Mouse (Mus musculus): Measurements from ENCODE around the gene C77080. TPM values are rescaled to one million over a fixed set of nuclear protein-coding genes. Genes with fewer than 3 reads are reported as not detected.

C77080 gene
- polyA plus RNA-seq (2012), result 85.3 and 86.0 TPM in 2 replicates

DNA sequence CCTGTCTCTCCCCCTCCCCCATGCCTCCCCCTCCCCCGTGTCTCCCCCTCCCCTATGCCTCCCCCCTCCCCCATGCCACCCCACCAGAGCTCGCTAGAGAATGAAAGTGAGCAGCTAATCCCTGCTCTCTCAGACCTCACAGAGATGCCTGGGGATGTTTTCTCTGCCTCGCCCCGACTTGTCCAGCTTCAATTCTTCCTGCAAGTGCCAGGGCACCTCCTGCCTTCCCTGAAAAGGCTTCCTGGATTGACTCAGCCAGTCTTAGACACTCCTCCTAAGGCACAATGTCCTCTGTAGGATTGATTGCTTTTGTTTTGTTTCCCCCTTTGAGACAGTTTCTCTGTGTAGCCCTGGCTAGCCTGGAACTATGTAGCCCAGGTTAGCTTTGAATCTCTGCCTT is at the start of gene C77080:
TSS of gene C77080 (minus strand) at position 209 of the 400 bp plus-strand sequence.
- TF ChIP-seq GATA1 (IDR thresholded peaks at IDR 0.05; ENCODE audit: low read length), result no peak

DNA sequence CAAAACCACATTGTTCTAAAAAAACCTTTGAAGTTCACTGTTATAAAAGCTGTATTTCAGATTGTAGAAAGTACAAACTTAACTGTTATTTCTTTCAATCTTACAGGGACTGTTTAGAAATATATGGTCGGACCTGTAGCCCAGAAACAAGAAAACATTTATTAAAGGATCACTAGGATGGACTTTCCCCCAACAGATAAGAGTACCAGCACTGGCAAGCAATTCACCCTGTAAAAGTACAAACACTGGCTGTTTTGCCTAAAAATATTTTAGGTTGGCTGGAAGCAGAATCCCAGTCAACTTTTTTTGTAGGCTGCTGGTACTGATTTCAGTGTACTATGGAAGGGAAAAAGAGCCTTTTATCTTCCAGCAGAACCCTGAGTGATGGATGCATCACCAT is 46.7 kb upstream of the C77080 start:
- no peak for TF ChIP-seq GATA1 (IDR thresholded peaks at IDR 0.05; ENCODE audit: low read length)

DNA sequence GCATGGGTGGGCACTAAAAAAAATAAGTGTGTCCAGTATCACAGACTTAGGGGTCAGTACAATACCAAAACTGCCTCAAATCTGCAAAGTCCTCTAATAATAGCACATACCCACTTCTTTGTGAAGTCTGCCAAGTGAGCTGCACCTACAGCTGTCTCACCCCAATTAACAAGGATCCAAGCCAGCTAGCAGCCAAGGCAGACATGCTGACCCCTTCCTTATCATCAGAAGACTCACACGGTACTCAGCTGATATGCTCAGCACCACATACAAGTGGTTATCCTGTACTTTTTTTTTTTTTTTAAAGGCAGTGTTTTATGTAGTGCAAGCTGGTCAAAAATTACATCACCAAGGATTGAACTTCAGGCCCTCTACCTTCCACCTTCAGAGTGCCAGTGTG is 43.1 kb upstream of the C77080 start:
- TF ChIP-seq GATA1 (IDR thresholded peaks at IDR 0.05; ENCODE audit: low read length), result no peak

DNA sequence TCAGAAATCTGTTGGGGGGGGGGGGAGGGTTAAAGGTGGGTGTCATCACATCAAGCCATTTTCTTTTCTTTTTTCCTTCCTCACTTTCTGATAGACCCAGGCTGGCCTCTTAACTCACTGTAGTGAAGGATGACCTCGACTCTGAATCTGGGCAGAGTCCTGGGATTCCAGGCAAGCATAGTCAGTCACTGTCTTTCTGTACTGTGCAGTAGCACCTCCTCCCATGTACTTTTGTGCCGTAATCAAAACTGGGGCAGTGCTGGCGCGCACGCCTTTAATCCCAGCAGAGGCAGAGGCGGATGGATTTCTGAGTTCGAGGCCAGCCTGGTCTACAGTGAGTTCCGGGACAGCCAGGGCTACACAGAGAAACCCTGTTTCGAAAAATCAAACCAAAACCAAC is 42.6 kb upstream of the C77080 start:
- no peak for TF ChIP-seq GATA1 (IDR thresholded peaks at IDR 0.05; ENCODE audit: low read length)

DNA sequence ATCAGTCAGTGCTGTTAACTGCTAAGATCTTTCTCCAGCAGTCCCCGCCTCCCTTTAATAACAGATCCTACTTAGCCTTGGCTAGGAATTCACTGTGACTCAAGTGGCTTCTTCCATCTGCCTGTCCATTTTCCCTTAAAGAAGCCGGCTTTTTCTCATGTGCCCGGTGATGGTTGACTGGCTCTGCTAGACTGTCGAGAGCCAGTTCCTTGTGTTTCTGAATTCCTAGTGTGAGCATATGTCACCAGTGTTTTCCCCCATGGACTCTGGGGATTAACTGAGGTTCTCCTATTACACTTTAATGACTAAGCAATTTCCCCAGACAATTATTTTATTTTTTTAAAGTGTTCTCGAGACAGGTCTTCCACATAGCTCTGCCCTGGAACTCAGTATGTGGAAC is 42.2 kb upstream of the C77080 start:
- no peak for TF ChIP-seq GATA1 (IDR thresholded peaks at IDR 0.05; ENCODE audit: low read length)

DNA sequence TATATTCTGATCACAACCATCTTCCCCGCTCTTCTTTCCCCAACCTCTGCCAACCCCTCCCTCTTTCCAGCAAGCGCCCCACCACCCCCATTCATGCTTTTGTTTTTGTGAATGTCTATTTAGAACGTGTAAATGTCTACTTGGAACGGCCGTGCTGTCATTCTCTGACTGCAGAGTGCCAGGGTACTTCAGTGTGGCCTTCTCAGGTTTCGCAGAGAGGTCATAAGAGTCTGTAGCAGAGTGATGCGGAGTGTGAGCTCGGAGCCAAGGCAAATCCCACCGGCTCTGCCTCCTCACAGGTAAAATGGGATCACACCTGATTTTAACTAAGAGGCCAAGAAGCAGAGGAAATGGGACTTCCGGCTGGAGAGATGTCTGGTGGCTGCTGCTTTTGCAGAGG is 37.9 kb upstream of the C77080 start:
- no peak for TF ChIP-seq GATA1 (IDR thresholded peaks at IDR 0.05; ENCODE audit: low read length)

DNA sequence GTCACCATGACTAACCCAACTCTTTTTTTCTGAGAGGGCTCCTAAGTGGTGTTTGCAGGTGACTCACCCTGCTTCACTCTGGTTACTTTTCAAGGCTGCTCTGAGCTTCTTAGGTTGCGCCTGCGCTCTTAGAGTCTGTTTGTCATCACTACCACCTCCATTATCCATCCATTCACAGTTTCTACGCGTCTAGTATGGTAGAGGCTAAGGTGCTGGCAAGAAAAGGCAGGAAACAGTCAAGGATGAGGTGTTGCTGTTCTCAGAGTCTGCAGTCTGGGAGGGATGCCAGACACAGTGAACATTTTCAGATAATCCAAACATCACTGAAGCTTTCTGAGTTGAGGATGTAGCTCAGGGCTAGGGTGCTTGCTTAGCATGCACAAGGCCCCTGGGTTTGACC is 36.5 kb upstream of the C77080 start:
- TF ChIP-seq GATA1 (IDR thresholded peaks at IDR 0.05; ENCODE audit: low read length), result no peak

DNA sequence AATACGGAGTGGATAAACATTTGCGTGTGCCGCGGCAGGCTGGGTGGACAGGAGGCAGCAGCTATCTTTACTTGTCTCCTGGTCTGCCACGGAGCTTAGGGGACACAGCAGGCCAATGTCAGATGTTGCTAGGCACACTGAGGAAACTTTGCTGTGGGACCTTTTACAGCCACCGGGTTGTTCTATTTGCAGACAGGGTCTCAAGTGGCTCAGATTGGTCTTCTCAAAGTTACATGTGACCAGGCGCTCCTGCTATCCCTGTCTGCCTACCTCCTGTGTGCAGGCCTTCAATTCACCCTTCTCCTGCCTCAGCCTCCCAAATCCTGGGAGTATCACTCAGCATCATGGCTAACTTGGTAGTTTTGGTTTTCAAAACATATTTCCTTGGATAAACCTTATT is 34.9 kb upstream of the C77080 start:
- TF ChIP-seq GATA1 (IDR thresholded peaks at IDR 0.05; ENCODE audit: low read length), result no peak

DNA sequence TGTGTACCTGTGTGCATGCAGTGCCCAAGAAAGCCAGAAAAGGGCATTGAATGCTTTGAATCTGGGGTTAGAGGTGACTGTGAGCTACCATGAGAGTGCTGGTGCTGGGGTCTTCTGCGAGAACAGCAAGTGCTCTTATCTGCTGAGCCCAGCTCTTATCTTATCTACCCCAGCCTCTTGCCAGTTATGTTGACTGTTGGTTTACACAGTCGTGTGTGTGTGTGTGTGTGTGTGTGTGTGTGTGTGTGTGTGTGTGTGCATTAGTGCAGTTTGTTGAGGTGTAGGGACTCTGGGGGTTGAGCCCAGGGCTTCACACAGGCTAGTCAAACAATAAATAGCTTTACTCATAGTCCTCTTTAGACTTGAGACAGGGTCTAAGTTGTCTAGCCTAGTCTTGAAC is 34.0 kb upstream of the C77080 start:
- peak; percentile 89 for TF ChIP-seq GATA1 (IDR thresholded peaks at IDR 0.05; ENCODE audit: low read length)

DNA sequence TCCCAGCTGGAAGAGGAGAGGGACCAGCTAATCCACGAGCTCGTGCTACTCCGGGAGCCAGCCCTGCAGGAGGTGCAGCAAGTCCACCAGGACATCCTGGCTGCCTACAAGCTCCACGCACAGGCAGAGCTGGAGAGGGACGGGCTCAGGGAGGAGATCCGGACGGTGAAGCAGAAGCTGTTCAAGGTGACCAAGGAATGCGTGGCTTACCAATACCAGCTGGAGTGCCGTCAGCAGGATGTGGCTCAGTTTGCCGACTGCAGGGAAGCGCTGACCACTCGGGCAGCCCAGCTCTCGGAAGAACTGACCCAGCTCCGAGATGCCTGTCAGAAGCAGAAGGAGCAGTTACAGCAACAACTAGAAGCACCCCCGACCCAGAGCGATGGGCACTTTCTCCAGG is 32.5 kb upstream of the C77080 start:
- TF ChIP-seq GATA1 (IDR thresholded peaks at IDR 0.05; ENCODE audit: low read length), result no peak

DNA sequence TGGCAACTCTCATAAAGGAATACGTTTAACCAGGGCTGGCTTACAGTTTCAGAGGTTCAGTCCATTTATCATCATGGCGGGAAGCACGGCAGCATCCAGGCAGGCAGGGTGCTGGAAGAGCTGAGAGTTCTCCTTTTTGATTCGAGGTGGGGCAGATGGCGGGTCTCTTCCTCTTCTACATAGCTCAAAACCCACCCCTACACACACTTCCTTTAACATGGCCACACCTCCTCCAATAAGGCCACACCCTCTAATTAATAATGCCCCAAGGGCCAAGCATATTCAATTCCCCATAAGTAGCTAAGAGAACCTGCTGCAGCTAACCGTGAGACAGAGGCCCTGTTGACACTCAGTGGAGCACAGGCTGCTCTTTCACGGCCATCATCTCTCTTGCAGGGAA is 31.6 kb upstream of the C77080 start:
- no peak for TF ChIP-seq GATA1 (IDR thresholded peaks at IDR 0.05; ENCODE audit: low read length)

DNA sequence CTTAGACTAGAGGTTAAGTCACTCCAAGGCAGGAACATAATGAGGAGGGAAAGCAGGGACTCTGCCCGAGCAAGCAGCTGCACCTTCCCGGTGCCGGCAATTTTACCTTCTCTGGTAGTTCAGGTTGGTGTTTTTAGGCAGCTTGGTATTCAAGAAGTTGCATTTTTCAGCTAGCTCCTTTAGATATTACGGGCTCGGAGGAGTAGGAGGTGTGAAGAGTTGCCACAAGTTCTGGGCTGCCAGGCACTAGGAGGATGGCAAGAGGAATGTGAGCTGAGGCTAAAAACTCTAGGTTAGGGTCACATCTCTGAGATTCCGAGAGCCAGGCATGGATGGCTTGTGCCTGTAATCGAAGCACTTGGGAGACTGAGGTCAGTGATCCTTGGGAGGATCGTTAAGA is 28.5 kb upstream of the C77080 start:
- TF ChIP-seq GATA1 (IDR thresholded peaks at IDR 0.05; ENCODE audit: low read length), result no peak

DNA sequence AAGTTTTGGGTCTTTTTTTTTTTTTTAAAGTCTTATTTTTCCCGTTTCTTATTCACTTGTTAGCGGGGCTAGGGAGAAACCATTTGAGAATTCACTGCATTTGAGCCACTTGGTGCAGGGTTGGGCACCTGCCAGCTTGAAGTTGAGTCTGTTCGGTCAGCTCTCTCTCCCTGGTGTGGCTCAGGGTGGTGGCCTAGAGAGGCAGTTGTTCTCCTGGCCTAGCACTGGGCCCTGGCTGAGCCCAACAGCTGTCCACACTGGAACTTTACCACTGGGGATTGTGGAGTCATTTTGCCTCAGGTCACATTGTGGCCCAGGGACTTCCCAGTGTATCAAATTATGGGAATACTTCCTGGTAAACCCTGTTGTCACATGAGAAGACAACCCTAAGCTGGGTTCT is 26.9 kb upstream of the C77080 start:
- no peak for TF ChIP-seq GATA1 (IDR thresholded peaks at IDR 0.05; ENCODE audit: low read length)

DNA sequence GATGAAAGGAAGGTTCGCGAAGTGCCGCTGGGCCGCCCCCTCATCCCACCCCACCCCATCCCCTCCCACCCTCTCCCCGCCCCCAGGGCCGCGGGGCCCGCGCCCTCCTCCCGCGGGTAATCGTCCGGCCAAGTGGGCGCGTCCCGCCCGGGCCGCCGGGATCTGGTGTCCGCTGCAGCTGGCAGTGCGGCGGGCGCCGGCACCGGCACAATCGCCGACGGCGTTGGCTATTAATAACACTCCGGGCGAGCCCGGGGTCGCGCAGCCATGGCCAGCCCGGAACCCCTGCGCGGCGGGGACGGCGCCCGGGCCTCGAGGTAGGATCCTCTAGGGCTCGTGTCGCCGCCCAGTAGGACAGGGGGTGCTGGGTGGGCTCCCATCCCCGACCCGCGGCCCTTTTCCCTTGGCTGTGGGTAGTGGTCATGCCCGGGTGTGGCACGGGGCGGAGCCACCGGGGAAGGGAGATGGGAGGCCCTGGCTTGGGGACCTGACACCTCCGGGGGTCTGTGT is 26.3 kb upstream of the C77080 start, which contains the start of gene Sync:
TSS of gene Sync (plus strand) at position 146 of the 510 bp plus-strand sequence.
- no peak for TF ChIP-seq GATA1 (IDR thresholded peaks at IDR 0.05; ENCODE audit: low read length)

DNA sequence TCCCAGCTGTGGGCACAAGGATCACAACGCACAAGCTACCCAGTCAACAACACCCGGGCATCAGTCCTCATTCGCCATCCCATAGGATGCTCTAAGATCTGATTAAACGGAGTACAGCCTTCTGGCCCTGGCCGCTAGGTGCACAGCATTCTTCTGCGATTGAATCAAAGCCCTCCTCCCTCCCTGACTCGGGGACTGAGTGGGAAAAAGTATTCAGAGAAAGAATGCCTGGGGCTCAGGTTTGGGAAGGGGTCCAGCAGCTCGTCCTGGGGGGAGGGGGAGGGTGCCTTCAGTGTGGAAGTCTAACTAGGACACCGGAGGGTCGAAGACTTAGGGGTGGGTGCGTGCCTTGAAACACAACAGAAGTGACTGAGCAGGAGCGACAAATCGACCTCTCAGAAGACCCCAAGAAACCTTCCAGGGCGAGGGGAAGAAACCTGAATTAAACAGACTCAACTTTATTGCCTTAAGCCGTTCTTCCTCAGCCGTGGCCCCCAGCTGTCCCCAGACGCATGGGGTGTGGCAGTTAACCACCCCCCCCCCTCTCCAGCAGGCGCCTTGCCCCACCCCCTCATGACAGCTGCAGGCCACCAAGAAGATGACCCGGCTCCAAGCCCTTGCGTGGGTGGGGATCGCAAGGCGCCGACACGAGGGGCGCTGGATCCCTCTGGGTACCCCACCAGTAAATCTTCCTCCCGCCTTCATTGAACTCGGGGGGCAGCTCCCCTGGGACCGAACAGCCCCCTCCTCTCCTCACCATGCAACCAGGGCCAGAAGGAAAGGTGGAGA is 25.7 kb upstream of the C77080 start:
- TF ChIP-seq GATA1 (IDR thresholded peaks at IDR 0.05; ENCODE audit: low read length), result no peak

DNA sequence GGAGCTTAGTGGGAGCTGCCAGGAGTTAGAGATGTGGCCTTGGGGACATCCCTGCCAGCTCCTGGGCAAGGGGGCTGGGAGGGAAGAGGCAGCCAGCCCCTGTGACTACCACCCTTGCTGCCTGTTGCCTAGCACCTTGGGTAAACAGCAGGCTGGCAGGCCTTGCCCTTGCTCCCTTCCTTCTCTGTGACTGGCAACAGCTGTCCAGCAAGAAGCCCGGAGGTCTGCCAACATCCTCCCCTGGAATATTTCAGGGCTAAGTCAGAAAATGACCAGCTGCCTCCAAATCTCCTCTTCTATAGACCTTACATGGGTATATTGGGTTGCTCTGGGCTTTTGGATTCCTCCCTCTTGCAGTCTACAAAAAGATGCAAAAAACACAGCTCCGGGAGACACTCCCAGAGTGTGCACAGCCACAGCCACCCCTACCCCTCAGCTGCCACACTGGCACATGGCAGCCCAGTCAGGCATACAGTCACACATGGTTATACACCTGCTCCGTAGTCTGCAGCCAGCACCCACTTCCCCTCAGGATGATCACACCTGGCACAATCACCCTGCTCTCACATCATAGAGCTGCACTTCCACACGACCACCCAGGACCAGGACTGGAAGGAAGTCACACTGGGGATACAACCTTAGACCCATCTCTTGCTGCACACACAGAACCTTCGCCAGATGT is 24.9 kb upstream of the C77080 start:
- TF ChIP-seq GATA1 (IDR thresholded peaks at IDR 0.05; ENCODE audit: low read length), result no peak

DNA sequence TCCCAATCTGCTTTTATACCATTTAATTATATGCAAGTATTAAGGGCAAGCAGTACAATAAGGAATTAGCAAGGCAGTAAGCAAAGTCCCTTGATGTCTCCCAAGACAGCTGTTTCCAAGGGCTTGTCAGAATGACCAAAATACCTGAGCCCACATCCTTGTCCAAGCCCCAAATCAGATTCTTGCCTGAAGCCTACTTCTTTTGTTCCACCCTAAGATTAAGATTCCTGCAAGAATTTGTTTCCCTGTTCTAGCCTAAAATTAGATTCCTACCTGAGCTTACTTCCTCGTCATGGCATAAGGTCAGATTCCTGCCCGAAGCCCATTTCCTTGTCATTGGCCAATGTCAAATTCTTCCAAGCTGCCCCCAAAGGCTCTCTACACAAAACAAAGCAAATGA is 23.5 kb upstream of the C77080 start:
- no peak for TF ChIP-seq GATA1 (IDR thresholded peaks at IDR 0.05; ENCODE audit: low read length)
